Mouse (Mus musculus) spleen, postnatal 10 days (tissue): ENCODE measurements around the gene Bola2.
"Not testable (repeated sequence)": the region's sequence is repeated elsewhere in the genome, so short reads cannot be mapped to it uniquely, and the experiment has no call there.

Experiments
- DNase-seq, 2 experiments: peaks; one replicate each; pipeline ENCODE4 v3.0.0; 2021 to 2022; ENCODE audit warnings: low spot score in 2 of 2

Bola2 gene

DNA sequence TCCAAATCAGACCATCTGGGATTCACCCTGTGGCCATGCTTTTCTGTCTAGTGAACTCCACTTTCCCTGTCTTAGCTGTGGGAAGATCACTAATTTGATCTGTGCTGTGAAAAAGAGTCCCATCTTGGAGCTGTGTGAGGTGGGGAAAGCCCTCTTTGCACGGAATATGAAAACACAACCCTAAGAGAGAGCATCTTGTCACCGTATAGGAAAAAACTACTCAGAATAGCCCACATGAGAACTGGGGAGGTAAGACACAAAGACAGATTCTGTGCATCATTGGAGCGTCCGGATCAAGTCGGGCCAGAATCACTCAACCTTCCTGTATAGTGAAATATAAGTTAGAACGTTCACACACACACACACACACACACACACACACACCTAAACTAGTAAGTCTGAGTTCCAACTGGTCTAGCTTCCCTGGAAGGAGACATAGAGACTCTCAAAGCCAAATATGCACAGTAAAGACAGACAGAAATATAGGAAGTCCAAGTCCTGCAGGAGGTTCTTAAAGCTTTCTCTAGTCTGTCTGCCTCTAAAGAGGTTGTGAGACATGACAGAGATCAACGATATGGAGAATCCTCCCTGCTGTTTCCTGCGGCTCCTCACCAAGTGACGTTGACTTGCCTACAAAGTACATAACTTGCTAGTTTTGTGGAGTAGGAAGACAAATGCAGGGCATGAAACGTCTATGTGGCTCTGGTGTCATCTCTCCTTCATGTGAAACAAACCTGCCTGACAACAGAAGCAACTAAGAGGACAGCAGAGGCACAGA is 13.2 kb downstream of the Bola2 start:
- no peak for DNase-seq

GRCm38 (mm10) chr7:126710266-126710665 is 15.1 kb downstream of the Bola2 start:
- no peak for DNase-seq

GRCm38 (mm10) chr7:126711910-126712309 is 16.7 kb downstream of the Bola2 start:
- DNase-seq = no peak

GRCm38 (mm10) chr7:126715679-126716078 is 20.5 kb downstream of the Bola2 start:
- DNase-seq = no peak

GRCm38 (mm10) chr7:126717566-126717965 is 22.4 kb downstream of the Bola2 start:
- DNase-seq = no peak

GRCm38 (mm10) chr7:126718787-126719337 is 23.7 kb downstream of the Bola2 start:
- DNase-seq = no peak

DNA sequence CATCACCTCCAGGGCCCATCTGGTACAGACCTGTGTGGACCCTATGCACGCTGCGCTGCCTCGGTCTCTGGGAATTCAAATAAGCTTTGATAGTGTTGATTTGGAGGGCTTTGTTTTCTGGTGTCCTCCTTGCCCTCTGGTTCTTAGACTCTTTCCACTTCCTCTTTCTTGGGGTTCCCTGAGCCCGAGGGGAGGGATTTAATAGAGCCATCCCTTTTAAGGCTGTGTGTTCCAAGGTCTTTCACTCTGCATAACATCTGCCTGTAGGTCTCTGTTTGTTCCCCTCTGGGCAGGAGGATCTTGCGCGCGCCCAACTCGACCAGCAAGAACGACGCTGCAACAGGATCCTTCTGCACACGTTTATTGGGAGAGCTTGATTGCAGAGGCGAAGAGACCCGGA is 26.4 kb downstream of the Bola2 start:
- no peak for DNase-seq

DNA sequence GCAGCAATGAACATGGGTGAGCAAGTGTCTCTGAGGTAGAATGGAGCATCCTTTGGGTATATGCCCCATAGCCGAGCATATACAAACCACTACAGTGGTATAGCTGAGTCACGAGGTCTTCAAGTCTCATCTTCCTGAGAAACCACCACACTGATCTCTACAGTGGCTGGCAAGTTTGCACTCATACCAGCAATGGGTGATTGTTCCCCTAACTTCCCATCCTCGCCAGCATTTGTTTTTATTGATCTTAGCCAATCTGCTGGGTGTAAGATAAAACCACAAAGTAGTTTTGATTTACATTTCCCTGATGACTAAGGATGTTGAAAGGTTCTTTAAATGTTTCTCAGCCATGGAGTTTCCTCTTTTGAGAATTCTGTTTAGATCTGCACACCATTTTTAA is 29.9 kb downstream of the Bola2 start:
- DNase-seq = no peak

GRCm38 (mm10) chr7:126725667-126726066 is 30.5 kb downstream of the Bola2 start:
- DNase-seq = no peak

DNA sequence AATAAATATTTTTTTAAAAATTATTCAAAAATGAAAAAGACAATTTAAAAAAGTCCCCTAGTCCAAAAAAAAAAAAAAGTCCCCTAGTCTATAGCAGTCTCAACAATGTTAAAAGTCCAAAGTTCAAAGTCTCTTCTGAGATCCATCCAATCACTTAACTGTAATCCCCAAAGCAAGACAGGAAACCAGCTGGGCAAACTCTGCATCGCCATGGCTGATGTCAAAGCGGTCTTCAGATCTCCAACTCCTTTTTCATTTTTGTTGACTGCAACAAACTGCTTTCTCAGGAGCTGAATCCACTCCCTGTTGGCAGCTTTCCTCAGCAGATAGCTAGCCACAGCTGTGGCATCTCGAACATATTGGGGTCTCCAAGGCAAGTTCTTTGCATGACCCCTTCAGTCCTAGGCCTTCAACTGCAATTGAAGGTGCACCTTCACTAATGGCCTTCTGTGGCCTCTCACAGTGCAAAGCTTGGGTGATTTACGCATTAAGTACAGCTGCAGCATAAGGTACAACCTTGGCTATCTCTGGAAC is 35.1 kb downstream of the Bola2 start:
- DNase-seq = not testable (repeated sequence)

DNA sequence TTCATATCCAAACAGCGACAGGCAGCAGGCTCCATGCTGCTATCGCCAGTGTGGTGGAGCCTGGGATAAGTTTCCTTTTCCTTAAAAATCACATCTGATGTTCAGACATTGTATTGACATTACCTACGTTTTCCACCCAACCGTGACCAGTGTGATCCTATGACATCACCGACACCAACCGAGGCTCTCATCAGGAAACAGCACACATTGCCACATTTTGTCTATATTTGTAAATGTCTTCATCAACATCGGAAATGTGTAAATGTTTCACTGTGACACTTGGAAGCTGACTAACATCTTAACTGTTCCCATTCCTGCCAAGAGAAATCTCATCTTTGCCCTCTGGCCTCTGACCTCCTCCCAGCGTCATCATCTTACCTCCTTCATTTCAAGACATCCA is 40.9 kb downstream of the Bola2 start:
- no peak for DNase-seq

DNA sequence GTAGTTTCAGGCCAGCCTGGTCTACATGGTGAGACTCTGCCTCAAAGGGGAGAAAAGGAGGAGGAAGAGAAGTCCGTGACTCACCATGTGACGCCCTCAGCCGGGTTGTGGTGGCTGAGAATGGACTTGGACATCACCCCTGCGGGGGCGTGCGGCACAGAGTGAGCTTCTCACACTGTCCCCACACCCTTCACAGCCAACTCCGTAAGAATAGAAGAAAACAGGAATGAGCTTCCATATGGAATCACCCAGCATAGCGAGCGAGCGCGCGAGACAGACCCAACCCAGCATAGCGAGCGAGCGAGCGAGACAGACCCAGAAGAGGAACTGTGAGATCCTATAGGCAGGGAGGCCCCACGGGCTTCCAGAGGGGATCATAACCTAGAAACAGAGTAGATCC is 44.4 kb downstream of the Bola2 start:
- DNase-seq = no peak

GRCm38 (mm10) chr7:126740132-126740735 is 45.0 kb downstream of the Bola2 start:
- no peak for DNase-seq

DNA sequence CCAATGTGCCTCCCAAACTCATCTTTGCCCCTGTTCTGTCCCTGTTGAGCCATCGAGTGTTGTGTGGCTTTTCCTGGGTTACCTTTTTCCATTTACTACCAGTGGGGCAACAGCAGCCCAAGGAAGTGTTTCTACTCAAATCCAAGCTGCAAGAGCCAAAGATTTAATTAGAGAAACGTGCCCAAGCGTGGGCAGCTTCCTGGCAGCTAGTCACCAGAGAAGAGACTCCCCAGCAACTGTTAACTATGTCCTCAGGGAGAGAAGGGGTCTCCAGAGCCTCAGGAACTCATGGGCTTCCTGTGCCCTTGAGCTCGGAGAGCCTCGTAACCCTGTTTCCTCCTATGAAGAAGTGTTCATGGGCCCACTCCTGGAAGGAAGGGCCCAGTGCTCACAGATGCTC is 45.8 kb downstream of the Bola2 start:
- no peak for DNase-seq

GRCm38 (mm10) chr7:126741452-126741851 is 46.3 kb downstream of the Bola2 start:
- DNase-seq = no peak

DNA sequence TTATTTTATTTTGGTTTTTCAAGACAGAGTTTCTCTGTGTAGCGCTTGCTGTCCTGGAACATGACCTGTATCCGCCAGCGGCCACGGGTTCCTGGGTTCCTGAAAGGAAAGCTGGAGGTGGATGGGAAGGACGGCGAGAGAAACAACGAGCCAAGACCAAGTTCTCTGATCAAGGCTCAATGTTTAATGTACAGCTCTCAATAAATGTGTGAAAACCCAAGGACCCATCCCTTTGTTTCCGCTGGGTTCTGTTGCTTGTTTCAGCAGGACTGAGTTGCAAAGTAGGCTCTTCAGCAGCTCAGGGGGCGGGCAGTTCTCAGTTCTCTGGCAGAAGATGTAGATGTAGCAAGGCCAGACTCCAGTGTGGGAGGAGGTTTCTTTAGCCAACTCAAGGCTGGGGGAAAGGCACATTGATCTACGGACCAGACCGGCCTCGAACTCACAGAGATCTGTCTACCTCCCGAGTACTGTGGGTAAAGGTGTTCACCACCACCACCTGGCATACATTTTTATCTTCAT is 46.8 kb downstream of the Bola2 start:
- DNase-seq = no peak

GRCm38 (mm10) chr7:126746066-126746465 is 50.9 kb downstream of the Bola2 start:
- no peak for DNase-seq

GRCm38 (mm10) chr7:126746798-126747197 is 51.6 kb downstream of the Bola2 start:
- DNase-seq = no peak

- DNase-seq = no peak
Observed at GRCm38 (mm10) chr7:126748824-126749223, 53.6 kb downstream of the Bola2 start.
